8 mouse cellular contexts compared by ENCODE assay signal in genomic region chr11:46268991-46269390, GRCm38 (mm10). TPM values are rescaled to one million over a fixed set of nuclear protein-coding genes. Genes with fewer than 3 reads are reported as not detected.
A peak's percentile ranks its signal among the peaks of the same experiment; 100 is the strongest.
DNase-seq lines count a peak whose midpoint lies in the region; ATAC-seq and TF ChIP-seq lines count a peak whose summit lies in the region.

No protein-coding gene starts in this region.

- H3K4me1 ChIP-seq in heart, adult 2 months (ENCODE audit: control insufficient read depth, insufficient read depth, low read length) = no peaks in the 10 kb centered on the region
- H3K4me1 ChIP-seq in hindbrain, embryonic 11.5 days (replicated peaks; ENCODE audit: control insufficient read depth, insufficient read depth, low read length) = no peaks in the 10 kb centered on the region

- 10% methylated on average over 7 of the region's 7 CpGs for WGBS in heart, adult 2 months
- WGBS in hindbrain, embryonic 11.5 days = 32% methylated on average over 7 of the region's 7 CpGs

- no peaks in the 10 kb centered on the region for H3K27me3 ChIP-seq in heart, adult 2 months (ENCODE audit: control insufficient read depth, insufficient read depth, low read length)
- no peaks in the 10 kb centered on the region for H3K27me3 ChIP-seq in hindbrain, embryonic 11.5 days (ENCODE audit: control insufficient read depth, insufficient read depth, low read length)

- H3K27ac ChIP-seq in heart, adult 2 months = no peak overlapping the region
- H3K27ac ChIP-seq in hindbrain, embryonic 11.5 days (ENCODE audit: low read depth, low read length) = no peak overlapping the region

- no peak overlapping the region for H3K9ac ChIP-seq in heart, adult 2 months (ENCODE audit: low read depth, low read length)
- no peak overlapping the region for H3K9ac ChIP-seq in hindbrain, embryonic 11.5 days (ENCODE audit: low read depth, low read length)

- no peak overlapping the region for H3K4me3 ChIP-seq in heart, adult 2 months
- H3K4me3 ChIP-seq in hindbrain, embryonic 11.5 days (ENCODE audit: low read depth, low read length) = no peak overlapping the region

- intact Hi-C loops in heart, adult 2 months (cut with DNase I) = loop anchor here (1.0 kb wide), 1 partner anchor 162 kb away; no protein-coding TSS in a partner anchor
- intact Hi-C loops in heart, postnatal 25 days (cut with DNase I) = loop anchor here (2.0 kb wide), 1 partner anchor 162 kb away; no protein-coding TSS in a partner anchor

- H3K4me2 ChIP-seq in hindbrain, embryonic 11.5 days (replicated peaks; ENCODE audit: low read depth, low read length) = no peak overlapping the region

- TF ChIP-seq CTCF in heart, adult 2 months (IDR thresholded peaks at IDR 0.05) = peak; percentile 84

- no peaks in the 10 kb centered on the region for H3K79me2 ChIP-seq in heart, adult 2 months (replicated peaks; ENCODE audit: control insufficient read depth, insufficient read depth, low read length)

- peak; percentile 59; the same call in 1 of the 2 replicates for ATAC-seq in hindbrain, embryonic 11.5 days (ENCODE audit: low FRiP score)
- ATAC-seq in megakaryocyte-erythroid progenitor cell, adult 5-6 weeks (replicated peaks; ENCODE audit: low FRiP score, low TSS enrichment, poor library complexity, severe bottlenecking) = peak; percentile 92

- peak; percentile 39 to 61 for DNase-seq in heart, adult 2 months
- no peak for DNase-seq in heart, postnatal 25 days (ENCODE audit: low spot score)
- DNase-seq in adipocyte (ENCODE audit: low spot score) = peak; percentile 40
- DNase-seq in embryo, embryonic 11 days = peak; percentile 73
- peak; percentile 80 for DNase-seq in hindbrain, embryonic 11.5 days (ENCODE audit: low spot score)
- DNase-seq in layer of hippocampus, postnatal 14 days (ENCODE audit: low spot score in 2 of 2) = peak; percentile 62 to 66
- peak; percentile 57 for DNase-seq in right cerebral cortex, postnatal 25 days

- H3K36me3 ChIP-seq in heart, adult 2 months (ENCODE audit: control insufficient read depth, insufficient read depth, low read length) = no peaks in the 10 kb centered on the region
- peaks cover 2% of the 10 kb centered on the region for H3K36me3 ChIP-seq in hindbrain, embryonic 11.5 days (ENCODE audit: control insufficient read depth, insufficient read depth, low read length)

- no peak for TF ChIP-seq POLR2A in heart, adult 2 months (IDR thresholded peaks at IDR 0.05; ENCODE audit: insufficient read depth, low read depth, low read length)

- no peaks in the 10 kb centered on the region for H3K9me3 ChIP-seq in hindbrain, embryonic 11.5 days (ENCODE audit: control insufficient read depth, low read length)

- 0 out of 2 replicates have a peak, but pooled peaks have one; percentile 14 for TF ChIP-seq EP300 in heart, adult 2 months (IDR thresholded peaks at IDR 0.05; ENCODE audit: insufficient read depth, low read depth, low read length)

RNA-seq across cellular contexts. Expression of gene Fndc9, which starts 33.7 kb away (rescaled TPM):
- not detected for total RNA-seq in heart, adult 2 months (2021)
- polyA plus RNA-seq in heart, adult 2 months (2012; rRNA removed) = not detected in 2 replicates
- not detected for total RNA-seq in heart, postnatal 25 days (2021)
- polyA plus RNA-seq in hindbrain, embryonic 11.5 days (2014; fragmentation: Nextera tagmentation; extraction: Ambion mirVana) = 0.68 and 1.0 TPM in 2 replicates
- 1 to 10 TPM; 2.9 to 3.4 TPM for total RNA-seq in layer of hippocampus, postnatal 14 days (2021)
- total RNA-seq in megakaryocyte-erythroid progenitor cell, adult 5-6 weeks (2014; fragmentation: Nextera tagmentation) = not detected in 2 replicates
- total RNA-seq in megakaryocyte-erythroid progenitor cell, adult 5-6 weeks (2017) = not detected in 2 replicates

RNA-seq across cellular contexts. Expression of gene Cyfip2, which starts 43.7 kb away (rescaled TPM):
- 10 to 100 TPM; 55.2 to 68.8 TPM for total RNA-seq in heart, adult 2 months (2021)
- polyA plus RNA-seq in heart, adult 2 months (2012; rRNA removed) = 28.8 and 30.5 TPM in 2 replicates
- total RNA-seq in heart, postnatal 25 days (2021) = 10 to 100 TPM; 54.1 to 55.3 TPM
- 56.7 and 60.0 TPM in 2 replicates for polyA plus RNA-seq in hindbrain, embryonic 11.5 days (2014; fragmentation: Nextera tagmentation; extraction: Ambion mirVana)
- total RNA-seq in layer of hippocampus, postnatal 14 days (2021) = 100 to 1,000 TPM; 362 to 381 TPM
- 56.1 and 57.3 TPM in 2 replicates for total RNA-seq in megakaryocyte-erythroid progenitor cell, adult 5-6 weeks (2014; fragmentation: Nextera tagmentation)
- 28.3 and 36.6 TPM in 2 replicates for total RNA-seq in megakaryocyte-erythroid progenitor cell, adult 5-6 weeks (2017)

Comparison
In these comparisons a context has a peak if more than half of its experiments do, and no peak if none do; other contexts are left out.
1. RNA of gene Cyfip2, which starts 43.7 kb away (total RNA-seq): 362 to 381 TPM in layer of hippocampus, postnatal 14 days; 55.2 to 68.8 TPM in heart, adult 2 months, 28.3 to 57.3 TPM in megakaryocyte-erythroid progenitor cell, adult 5-6 weeks and 54.1 to 55.3 TPM in heart, postnatal 25 days; every median in the first group is over 4 times any median in the second.